Mouse (Mus musculus): ENCODE results near the gene Bora.

- TF ChIP-seq HCFC1 (IDR thresholded peaks at IDR 0.05; ENCODE audit: borderline replicate concordance, insufficient read depth, low read length) (no peak), ZC3H11A (IDR thresholded peaks at IDR 0.05; ENCODE audit: borderline replicate concordance, low read depth, low read length) (no peak), CHD2 (IDR thresholded peaks at IDR 0.05; ENCODE audit: low read depth, low read length) (no peak), MAFK (IDR thresholded peaks at IDR 0.05; ENCODE audit: insufficient read depth, low read depth, low read length) (no peak), ZNF384 (IDR thresholded peaks at IDR 0.05; ENCODE audit: low read depth, low read length) (no peak)
These were observed 35.1 kb upstream of the Bora start for GRCm38 (mm10) chr14:99010920-99011313.

All from ES-E14 (cell line).